Mouse (Mus musculus): ENCODE measurements around the gene Pgm2l1.

GRCm38 (mm10) chr7:100240601-100241000, 13.4 kb downstream of the Pgm2l1 start:
- TF ChIP-seq CTCF (IDR thresholded peaks at IDR 0.05; ENCODE audit: low read depth) (no peak), EP300 (IDR thresholded peaks at IDR 0.05; ENCODE audit: low read depth) (no peak)
